Mouse (Mus musculus): ENCODE results near the gene Tnnt3. TPM values are rescaled to one million over a fixed set of nuclear protein-coding genes. Genes with fewer than 3 reads are reported as not detected.

The Tnnt3 gene
- total and polyA plus RNA-seq, 3 experiments, result 3.1 to 13.3 (median 4.1) TPM

GRCm38 (mm10) chr7:142478001-142478400 is 20.6 kb upstream of the Tnnt3 start:
- H3K4me3 ChIP-seq (replicated peaks in 1 of 3; ENCODE audit: low read depth in 2 of 3, low read length in 2 of 3, poor library complexity in 1 of 3), result no peak overlapping the region
- in situ Hi-C loops (cut with MboI; ENCODE audit: low pct_ligation_motif_present, low pct_unique_long_range_greater_than_20kb, low sequenced_read_pairs) (no loop called here), dilution Hi-C loops (cut with MboI; ENCODE audit: extremely low pct_ligation_motif_present, extremely low pct_unique_long_range_greater_than_20kb, low sequenced_read_pairs) (no loop called here)
- peaks cover 22% of the 10 kb centered on the region for H3K79me2 ChIP-seq (replicated peaks; ENCODE audit: control insufficient read depth, extremely low read depth, insufficient read depth, poor library complexity, severe bottlenecking)
- no peak for DNase-seq (ENCODE audit: extremely low read depth)
- no peaks in the 10 kb centered on the region for H3K9me3 ChIP-seq (replicated peaks; ENCODE audit: low read length)
- H3K4me1 ChIP-seq (ENCODE audit: control insufficient read depth in 1 of 2, insufficient read depth in 2 of 2), result peaks cover 0 to 82% of the 10 kb centered on the region in 2 experiments; a peak in 2 of 4 replicates
- peaks cover 57 to 100% of the 10 kb centered on the region in 2 experiments for H3K36me3 ChIP-seq (replicated peaks in 1 of 2; ENCODE audit: control insufficient read depth in 1 of 2, insufficient read depth in 1 of 2, low read length in 1 of 2)
- TF ChIP-seq MAFK (IDR thresholded peaks at IDR 0.05; ENCODE audit: insufficient replicate concordance, low read length) (no peak), RCOR1 (conservative IDR thresholded peaks at IDR 0.05; ENCODE audit: low read depth, low read length) (no peak), CHD2 (IDR thresholded peaks at IDR 0.05; ENCODE audit: low read length) (no peak)
- H3K27me3 ChIP-seq (replicated peaks), result no peaks in the 10 kb centered on the region
- no peak overlapping the region for H3K9ac ChIP-seq (ENCODE audit: insufficient read depth, low read depth)
- no peak overlapping the region for H3K4me2 ChIP-seq (ENCODE audit: insufficient read depth, low read depth, poor library complexity, severe bottlenecking)
- H3K27ac ChIP-seq (ENCODE audit: insufficient read depth, low read depth), result no peak overlapping the region

GRCm38 (mm10) chr7:142478574-142478973 is 20.1 kb upstream of the Tnnt3 start:
- TF ChIP-seq MYC (IDR thresholded peaks at IDR 0.05; ENCODE audit: low read depth, low read length) (no peak), CHD1 (IDR thresholded peaks at IDR 0.05; ENCODE audit: low read depth, low read length) (no peak), NRF1 (IDR thresholded peaks at IDR 0.05; ENCODE audit: low read depth, low read length) (no peak), EP300 (IDR thresholded peaks at IDR 0.05; ENCODE audit: low read length) (no peak), ZNF384 (IDR thresholded peaks at IDR 0.05; ENCODE audit: low read depth, low read length) (no peak), ZMIZ1 (IDR thresholded peaks at IDR 0.05; ENCODE audit: low read depth, low read length) (no peak), TBP (conservative IDR thresholded peaks at IDR 0.05; ENCODE audit: low read depth, low read length) (no peak), E2F4 (IDR thresholded peaks at IDR 0.05; ENCODE audit: insufficient replicate concordance, low read depth, low read length) (no peak), RAD21 (IDR thresholded peaks at IDR 0.05; ENCODE audit: low read depth, low read length) (no peak), BHLHE40 (IDR thresholded peaks at IDR 0.05; ENCODE audit: low read depth, low read length) (no peak), ELF1 (IDR thresholded peaks at IDR 0.05; ENCODE audit: low read depth, low read length) (no peak), KAT2A (IDR thresholded peaks at IDR 0.05; ENCODE audit: insufficient replicate concordance, low read length) (no peak), SMC3 (IDR thresholded peaks at IDR 0.05; ENCODE audit: low read depth, low read length) (no peak), ZC3H11A (IDR thresholded peaks at IDR 0.05; ENCODE audit: low read depth, low read length) (no peak), SIN3A (IDR thresholded peaks at IDR 0.05; ENCODE audit: low read length) (no peak), MAFK (IDR thresholded peaks at IDR 0.05; ENCODE audit: insufficient replicate concordance, low read length) (no peak), USF2 (conservative IDR thresholded peaks at IDR 0.05; ENCODE audit: low read depth, low read length) (no peak), HCFC1 (IDR thresholded peaks at IDR 0.05; ENCODE audit: low read depth, low read length) (no peak), MXI1 (IDR thresholded peaks at IDR 0.05; ENCODE audit: low read depth, low read length) (no peak)
- dilution Hi-C loops (cut with MboI; ENCODE audit: extremely low pct_ligation_motif_present, extremely low pct_unique_long_range_greater_than_20kb, low sequenced_read_pairs) (no loop called here), in situ Hi-C loops (cut with MboI; ENCODE audit: low pct_ligation_motif_present, low pct_unique_long_range_greater_than_20kb, low sequenced_read_pairs) (no loop called here)
- Histone ChIP-seq H3K79me2 (replicated peaks; ENCODE audit: control insufficient read depth, extremely low read depth, insufficient read depth, poor library complexity, severe bottlenecking) (peaks cover 17% of the 10 kb centered on the region), H3K27ac (ENCODE audit: insufficient read depth, low read depth) (no peak overlapping the region), H3K36me3 (replicated peaks in 1 of 2; ENCODE audit: control insufficient read depth in 1 of 2, insufficient read depth in 1 of 2, low read length in 1 of 2) (peaks cover 55 to 100% of the 10 kb centered on the region in 2 experiments), H3K27me3 (replicated peaks) (no peaks in the 10 kb centered on the region), H3K4me3 (replicated peaks in 1 of 3; ENCODE audit: low read depth in 2 of 3, low read length in 2 of 3, poor library complexity in 1 of 3) (no peak overlapping the region), H3K4me1 (ENCODE audit: control insufficient read depth in 1 of 2, insufficient read depth in 2 of 2) (peaks cover 0 to 77% of the 10 kb centered on the region in 2 experiments; a peak in 2 of 4 replicates), H3K4me2 (ENCODE audit: insufficient read depth, low read depth, poor library complexity, severe bottlenecking) (no peak overlapping the region), H3K9ac (ENCODE audit: insufficient read depth, low read depth) (no peak overlapping the region), H3K9me3 (replicated peaks; ENCODE audit: low read length) (no peaks in the 10 kb centered on the region)
- no peak for DNase-seq (ENCODE audit: extremely low read depth)

All from CH12.LX (cell line).